Mouse (Mus musculus) ZHBTc4 (cell line): ENCODE measurements around the gene Gcn1l1.
"Not testable (repeated sequence)": the region's sequence is repeated elsewhere in the genome, so short reads cannot be mapped to it uniquely, and the experiment has no call there.

Source experiments
- DNase-seq: peaks from one replicate; pipeline ENCODE4 v3.0.0-alpha.2; 2011; ENCODE audit warnings: low read depth, low spot score

The Gcn1l1 gene

DNA sequence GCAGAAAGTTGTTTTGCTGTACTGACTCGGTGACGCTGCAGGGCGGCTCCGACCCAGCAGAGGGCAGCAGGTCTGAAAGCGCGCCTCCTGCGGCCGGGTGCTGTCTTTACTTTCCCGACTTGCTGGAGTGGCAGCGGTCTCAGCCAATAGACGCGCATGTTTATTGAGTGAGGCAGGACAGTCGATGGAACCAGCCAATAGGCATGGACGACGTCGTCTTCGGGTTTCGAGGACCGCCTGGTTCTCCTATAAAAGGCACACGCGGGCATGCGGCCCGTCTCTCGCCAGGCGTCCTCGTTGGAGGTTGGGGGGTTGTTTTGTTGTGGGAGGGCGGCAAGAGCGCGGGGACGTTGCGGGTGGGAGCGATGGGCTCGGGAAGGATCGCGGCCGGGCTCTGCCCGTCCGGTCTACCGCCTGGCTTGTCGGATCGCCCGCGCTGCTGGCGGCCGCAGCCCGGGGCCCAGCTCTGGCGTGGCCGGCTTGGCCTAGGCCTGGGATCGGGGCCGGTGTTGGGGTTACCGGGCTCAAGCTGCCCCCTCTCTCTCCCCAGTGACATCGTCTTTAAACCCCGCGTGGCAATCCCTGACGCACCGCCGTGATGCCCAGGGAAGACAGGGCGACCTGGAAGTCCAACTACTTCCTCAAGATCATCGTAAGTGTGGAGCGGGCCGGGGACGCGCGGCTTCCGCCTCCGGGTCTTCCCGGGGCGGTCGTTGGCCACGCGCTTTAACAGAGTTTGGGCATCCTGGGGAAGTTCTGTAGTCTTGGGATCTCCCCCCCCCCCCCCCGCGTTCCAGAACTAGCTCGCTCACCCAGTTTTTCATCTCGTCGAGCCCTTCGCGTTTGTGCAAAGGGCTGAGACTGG, 5.6 kb upstream of the Gcn1l1 start, which contains the start of gene Rplp0:
Gene Rplp0, plus strand, starts transcription at position 231 of the 865 bp plus-strand sequence.
- peak; percentile 100 for DNase-seq

DNA sequence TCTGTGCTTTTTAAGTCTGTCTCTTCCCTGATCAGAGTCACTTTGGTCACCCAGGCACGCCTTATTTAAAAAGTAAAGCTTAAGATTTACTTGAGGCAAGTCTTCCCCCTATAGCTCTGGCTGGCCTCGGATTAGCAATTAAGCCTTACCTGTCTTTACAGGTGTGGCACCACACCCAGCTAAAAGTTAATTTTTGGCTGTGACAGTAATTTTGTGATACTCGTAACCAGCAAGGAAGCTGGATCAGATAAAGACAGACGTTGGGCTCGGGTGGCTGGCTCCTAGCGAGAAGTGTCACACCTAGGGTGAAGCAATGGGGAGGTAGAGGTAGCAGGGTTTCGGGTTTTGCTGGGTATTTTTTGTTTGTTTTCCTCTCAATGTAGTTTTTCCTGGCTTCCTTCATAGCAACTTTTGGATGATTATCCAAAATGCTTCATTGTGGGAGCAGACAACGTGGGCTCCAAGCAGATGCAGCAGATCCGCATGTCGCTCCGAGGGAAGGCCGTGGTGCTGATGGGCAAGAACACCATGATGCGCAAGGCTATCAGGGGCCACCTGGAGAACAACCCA, 4.6 kb upstream of the Gcn1l1 start:
- no peak for DNase-seq

- peak; percentile 61 for DNase-seq
Measured at GRCm38 (mm10) chr5:115563771-115564585, 1.1 kb upstream of the Gcn1l1 start.

DNA sequence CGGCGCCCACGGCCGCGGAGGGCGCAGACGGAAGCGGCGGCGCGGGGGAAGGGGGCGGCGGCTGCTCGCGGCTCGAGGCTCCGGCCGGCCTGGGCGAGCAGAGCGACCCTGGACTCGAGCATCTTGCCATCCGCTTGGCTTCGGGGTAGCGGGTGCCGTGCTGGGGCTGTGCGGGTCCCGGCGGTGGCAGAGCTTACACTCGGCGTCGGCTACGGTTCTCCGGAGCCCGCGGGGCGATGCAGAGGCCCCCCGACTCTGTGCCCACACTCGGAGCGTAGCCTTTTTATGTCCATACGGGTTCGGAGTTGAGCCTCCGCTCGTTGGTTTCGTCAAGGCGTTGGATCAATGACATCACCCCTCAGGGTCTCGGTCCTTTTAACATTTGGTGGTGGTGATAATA, 349 bp downstream of the Gcn1l1 start:
- peak; percentile 53 for DNase-seq

DNA sequence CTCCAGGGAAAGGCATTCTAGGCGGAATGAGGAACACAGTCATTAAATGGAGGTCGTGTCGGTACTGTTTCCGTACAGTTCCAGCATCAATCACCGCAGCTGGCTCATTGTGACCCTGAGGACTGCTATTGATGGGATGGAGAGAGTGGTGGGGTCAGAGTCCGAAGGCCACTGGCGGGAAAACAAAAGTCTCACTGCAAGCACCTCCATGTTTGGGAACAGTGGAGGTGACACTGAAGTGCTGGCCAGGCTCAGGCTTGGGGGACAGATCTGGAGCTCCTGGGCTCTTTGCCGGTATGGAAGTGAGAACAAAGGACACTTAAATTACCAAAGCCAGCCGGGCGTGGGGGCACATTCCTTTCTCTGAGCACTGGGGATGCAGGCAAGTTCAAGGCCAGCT, 3.6 kb downstream of the Gcn1l1 start:
- peak; percentile 86 for DNase-seq

GRCm38 (mm10) chr5:115569308-115569707, 4.3 kb downstream of the Gcn1l1 start:
- DNase-seq = peak; percentile 41

GRCm38 (mm10) chr5:115569721-115570120, 4.7 kb downstream of the Gcn1l1 start:
- DNase-seq = no peak

GRCm38 (mm10) chr5:115571086-115571485, 6.0 kb downstream of the Gcn1l1 start:
- DNase-seq = no peak

DNA sequence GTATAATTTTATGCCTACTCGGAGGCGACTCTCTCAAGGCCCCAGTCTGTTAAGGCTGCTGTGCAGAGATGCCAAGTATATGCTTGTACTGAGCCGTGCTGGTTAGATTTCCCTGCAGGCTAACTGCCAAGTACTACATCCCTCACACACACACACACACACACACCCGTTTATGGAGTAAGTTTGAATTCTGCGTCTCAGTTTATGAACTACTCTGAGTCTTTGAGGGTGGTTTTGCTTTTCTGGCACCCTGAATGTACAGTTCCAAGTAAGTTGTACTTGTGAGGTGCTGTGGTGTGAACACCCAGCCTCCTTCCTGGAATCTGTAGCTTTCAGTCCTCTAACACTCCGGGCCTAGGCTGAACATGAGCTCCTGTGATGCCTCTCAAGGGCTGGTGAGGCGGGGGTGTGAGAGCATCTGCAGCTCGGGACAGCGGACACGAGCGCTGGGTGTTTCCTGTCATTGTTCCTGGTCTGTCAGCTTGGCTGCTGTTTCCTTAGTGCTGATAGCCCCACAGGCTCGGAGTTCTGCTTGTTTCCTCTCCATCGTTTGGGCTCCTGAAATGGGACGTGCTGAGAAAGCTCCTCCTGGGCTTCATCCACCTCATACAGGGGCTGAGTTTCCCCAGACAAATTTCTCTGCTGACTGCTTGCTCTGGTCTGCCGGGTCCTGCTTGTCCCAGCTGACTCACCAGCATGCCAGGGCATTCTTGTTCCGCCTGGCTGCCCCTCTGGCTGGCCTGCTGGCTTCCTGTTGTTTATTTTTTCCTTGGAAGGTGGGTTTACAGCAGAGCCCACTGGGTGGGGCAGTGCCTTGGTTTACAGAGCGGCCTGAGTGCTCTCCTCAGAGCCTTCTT, 7.9 kb downstream of the Gcn1l1 start:
- no peak for DNase-seq

DNA sequence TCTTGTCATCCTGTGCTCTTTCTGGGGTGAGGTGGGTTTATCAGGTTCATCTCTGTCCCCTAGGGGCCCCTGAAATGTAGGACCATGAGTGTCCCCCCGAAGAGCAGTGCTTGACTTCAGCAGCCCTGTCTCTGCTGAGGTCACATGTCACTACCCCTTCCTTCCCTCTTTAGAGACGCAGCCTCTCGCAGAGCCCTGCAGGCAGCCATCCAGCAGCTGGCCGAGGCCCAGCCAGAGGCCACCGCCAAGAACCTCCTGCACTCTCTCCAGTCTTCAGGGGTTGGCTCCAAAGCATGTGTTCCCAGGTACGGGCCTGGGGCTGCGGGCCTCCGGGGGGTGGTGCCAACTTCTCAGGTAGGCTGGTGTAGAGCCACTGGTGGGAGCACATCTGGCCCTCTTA, 9.9 kb downstream of the Gcn1l1 start:
- no peak for DNase-seq

DNA sequence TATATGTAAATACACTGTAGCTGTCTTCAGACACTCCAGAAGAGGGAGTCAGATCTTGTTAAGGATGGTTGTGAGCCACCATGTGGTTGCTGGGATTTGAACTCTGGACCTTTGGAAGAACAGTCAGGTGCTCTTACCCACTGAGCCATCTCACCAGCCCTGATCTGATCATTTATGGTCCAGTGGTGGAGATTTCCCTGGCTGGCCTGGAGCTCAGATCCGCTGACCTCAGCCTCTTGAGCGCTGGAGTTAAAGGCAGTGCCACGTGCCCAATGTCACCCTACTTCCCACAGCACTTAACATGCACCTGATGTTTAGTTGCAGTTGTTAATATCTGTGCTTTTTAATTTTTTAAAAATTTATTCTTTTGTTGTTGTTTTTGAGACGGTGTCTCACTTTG, 12.6 kb downstream of the Gcn1l1 start:
- DNase-seq = not testable (repeated sequence)

- DNase-seq = no peak
Measured at GRCm38 (mm10) chr5:115578922-115579321, 13.9 kb downstream of the Gcn1l1 start.

- no peak for DNase-seq
Measured at GRCm38 (mm10) chr5:115579363-115579762, 14.3 kb downstream of the Gcn1l1 start.

DNA sequence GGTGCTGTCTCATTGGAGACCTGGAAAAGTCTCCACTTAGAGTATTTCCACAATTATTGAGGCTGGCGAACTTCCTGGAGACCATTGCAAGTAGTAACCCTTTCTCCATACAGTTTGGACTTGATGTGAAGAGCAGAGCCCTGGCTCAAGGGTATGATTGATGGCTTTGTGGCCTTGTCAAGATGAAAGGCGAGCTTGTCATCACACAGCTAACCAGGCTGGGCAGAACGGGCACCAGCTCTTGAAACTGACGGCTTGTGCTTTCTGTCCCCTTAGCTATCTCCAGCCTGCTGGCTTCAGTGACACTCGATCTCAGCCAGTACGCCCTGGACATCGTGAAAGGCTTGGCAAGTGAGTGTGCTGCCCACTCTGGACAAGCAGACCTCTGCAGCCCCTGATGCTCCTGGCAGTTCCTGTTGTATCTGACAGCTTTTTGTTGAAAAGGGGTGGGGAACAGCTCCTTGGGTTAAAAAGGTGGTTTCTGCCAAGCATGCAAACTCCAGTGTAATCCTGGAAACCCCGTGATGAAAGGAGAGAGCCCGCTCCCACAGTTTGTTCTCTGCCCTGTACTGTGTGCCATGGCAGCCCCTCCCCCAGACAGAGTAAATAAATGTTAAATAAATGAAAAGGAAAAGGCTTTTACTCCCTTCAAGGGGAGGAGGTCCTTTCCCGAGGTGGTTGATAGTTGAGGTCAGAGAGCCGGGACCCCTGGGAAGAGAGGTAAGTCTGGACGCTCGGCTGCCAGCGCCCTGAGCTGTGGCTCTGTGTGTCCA, 15.4 kb downstream of the Gcn1l1 start:
- DNase-seq = no peak

DNA sequence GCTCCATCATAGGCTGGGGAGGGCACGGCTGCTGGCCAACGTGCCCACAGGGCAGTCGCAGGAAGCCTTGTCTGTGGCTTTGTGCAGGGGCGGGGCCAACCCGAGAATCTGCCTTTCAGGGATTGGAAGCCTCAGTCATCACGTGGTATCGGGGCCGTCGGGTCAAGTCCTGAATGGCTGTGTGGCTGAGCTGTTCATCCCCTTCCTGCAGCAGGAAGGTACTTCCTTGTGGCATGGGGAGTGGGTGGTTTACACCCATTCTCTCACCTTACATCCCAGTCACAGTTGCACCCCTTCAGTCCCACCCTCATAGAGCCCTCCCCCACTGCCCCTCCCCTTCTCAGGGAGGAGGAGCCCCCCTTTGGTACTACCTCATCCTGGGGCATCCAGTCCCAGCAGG, 16.6 kb downstream of the Gcn1l1 start:
- peak; percentile 92 for DNase-seq

GRCm38 (mm10) chr5:115585616-115586015, 20.6 kb downstream of the Gcn1l1 start:
- DNase-seq = no peak

- DNase-seq = no peak
Measured at GRCm38 (mm10) chr5:115586166-115586565, 21.1 kb downstream of the Gcn1l1 start.

GRCm38 (mm10) chr5:115586780-115587179, 21.7 kb downstream of the Gcn1l1 start:
- no peak for DNase-seq

DNA sequence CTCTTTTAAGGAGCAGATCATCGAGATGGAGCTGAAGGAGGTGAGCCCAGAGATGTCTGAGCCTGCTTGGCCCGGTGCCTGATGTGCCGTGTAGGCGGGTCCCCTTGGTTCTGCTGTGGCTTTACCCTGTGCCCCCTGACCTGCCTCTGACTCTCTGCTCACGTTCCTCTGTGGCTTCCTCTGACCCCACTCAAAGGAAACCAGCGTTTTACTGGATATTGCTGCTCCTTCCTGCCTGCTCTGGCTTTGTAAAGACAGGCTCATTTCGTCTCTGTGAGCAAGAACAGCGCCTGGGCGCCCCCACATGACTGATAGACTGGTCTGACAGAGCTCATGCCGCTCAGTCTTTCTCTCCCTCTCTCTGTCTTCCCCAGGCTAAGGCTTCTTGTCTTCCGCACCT, 26.0 kb downstream of the Gcn1l1 start:
- DNase-seq = no peak

- DNase-seq = no peak
Measured at GRCm38 (mm10) chr5:115591506-115591905, 26.5 kb downstream of the Gcn1l1 start.

- DNase-seq = no peak
Measured at GRCm38 (mm10) chr5:115603561-115603960, 38.5 kb downstream of the Gcn1l1 start.
